Mouse (Mus musculus) gastrocnemius, postnatal 36 days (tissue): ENCODE measurements at regions not wholly inside any gene's neighbourhood (a gene's known extent, or its start where the extent isn't known, plus 50 kb on each side); places are given as distances from the start of the nearest gene placed in this dataset.

Experiments
- DNase-seq, 2 experiments: peaks; one replicate each; pipeline ENCODE4 v3.0.0; 2022
- intact Hi-C: fragments of 180-260 bp; cut with DNase I; formaldehyde crosslinking; loops from one replicate; pipeline ENCODE4 v1.15.1; 2025

GRCm38 (mm10) chr6:51029953-51030352, 375.7 kb upstream of the Npvf start:
- no peak for DNase-seq
- intact Hi-C loops = loop anchor here (10.0 kb wide), 1 partner anchor 135 kb away; no protein-coding TSS in a partner anchor

- intact Hi-C loops = loop anchor here (10.0 kb wide), 1 partner anchor 131 kb away; no protein-coding TSS in a partner anchor
- no peak for DNase-seq
Measured at GRCm38 (mm10) chr6:51033835-51034234, 379.6 kb upstream of the Npvf start.

GRCm38 (mm10) chr6:51036074-51036473, 381.8 kb upstream of the Npvf start:
- intact Hi-C loops = loop anchor here (10.0 kb wide), 1 partner anchor 129 kb away; no protein-coding TSS in a partner anchor
- no peak for DNase-seq

GRCm38 (mm10) chr6:51036553-51036952, 382.3 kb upstream of the Npvf start:
- no peak for DNase-seq

GRCm38 (mm10) chr6:51036956-51037355, 382.7 kb upstream of the Npvf start:
- no peak for DNase-seq
- intact Hi-C loops = loop anchor here (10.0 kb wide), 1 partner anchor 128 kb away; no protein-coding TSS in a partner anchor

More at GRCm38 (mm10) chr6:51036553-51036952, 382.3 kb upstream of the Npvf start:
- intact Hi-C loops = loop anchor here (10.0 kb wide), 1 partner anchor 128 kb away; no protein-coding TSS in a partner anchor

GRCm38 (mm10) chr6:51039486-51040180, 385.4 kb upstream of the Npvf start:
- intact Hi-C loops = loop anchor here (10.0 kb wide), 1 partner anchor 125 kb away; no protein-coding TSS in a partner anchor

GRCm38 (mm10) chr6:51043970-51044369, 388.5 kb upstream of the Nfe2l3 start:
- DNase-seq = no peak
- intact Hi-C loops = no loop called here

More at GRCm38 (mm10) chr6:51039486-51040180, 385.4 kb upstream of the Npvf start:
- no peak for DNase-seq

- DNase-seq = no peak
Measured at GRCm38 (mm10) chr6:51044873-51045272, 387.6 kb upstream of the Nfe2l3 start.

GRCm38 (mm10) chr6:51052451-51052921, 380.0 kb upstream of the Nfe2l3 start:
- DNase-seq = no peak
- intact Hi-C loops = no loop called here

More at GRCm38 (mm10) chr6:51044873-51045272, 387.6 kb upstream of the Nfe2l3 start:
- intact Hi-C loops = no loop called here

GRCm38 (mm10) chr6:51057229-51057628, 375.2 kb upstream of the Nfe2l3 start:
- intact Hi-C loops = no loop called here
- DNase-seq = no peak

GRCm38 (mm10) chr6:51059923-51060847, 372.3 kb upstream of the Nfe2l3 start:
- DNase-seq = no peak
- intact Hi-C loops = no loop called here

GRCm38 (mm10) chr6:51060848-51061535, 371.5 kb upstream of the Nfe2l3 start:
- intact Hi-C loops = no loop called here
- DNase-seq = no peak

GRCm38 (mm10) chr6:51065156-51065555, 367.3 kb upstream of the Nfe2l3 start:
- DNase-seq = no peak
- intact Hi-C loops = no loop called here

GRCm38 (mm10) chr6:51067332-51067731, 365.1 kb upstream of the Nfe2l3 start:
- intact Hi-C loops = no loop called here
- no peak for DNase-seq

GRCm38 (mm10) chr6:51069945-51070344, 362.5 kb upstream of the Nfe2l3 start:
- DNase-seq = no peak
- intact Hi-C loops = no loop called here

- no peak for DNase-seq
- intact Hi-C loops = no loop called here
Measured at GRCm38 (mm10) chr6:51071243-51071642, 361.2 kb upstream of the Nfe2l3 start.

GRCm38 (mm10) chr6:51075026-51075425, 357.4 kb upstream of the Nfe2l3 start:
- DNase-seq = no peak
- intact Hi-C loops = no loop called here

GRCm38 (mm10) chr6:51076861-51077768, 355.4 kb upstream of the Nfe2l3 start:
- no peak for DNase-seq
- intact Hi-C loops = no loop called here

GRCm38 (mm10) chr6:51077769-51078096, 354.7 kb upstream of the Nfe2l3 start:
- DNase-seq = no peak
- intact Hi-C loops = no loop called here
